Mouse (Mus musculus) thymus, adult 2 months (tissue): ENCODE data around the gene Ano4. TPM values are rescaled to one million over a fixed set of nuclear protein-coding genes. Genes with fewer than 3 reads are reported as not detected.

ENCODE experiments used
- DNase-seq: peaks from one replicate; pipeline ENCODE4 v3.0.0; 2021
- H3K27ac ChIP-seq: fragments of 200-500 bp; 2 replicates; pipeline ENCODE4 v1.5.1; 2012; ENCODE audit warnings: low read length, control low read depth; ENCODE audit not compliant: control insufficient read depth, insufficient read depth
- H3K27me3 ChIP-seq: fragments of 200-500 bp; 2 replicates; pipeline ENCODE4 v1.6.1; 2012; ENCODE audit warnings: mild to moderate bottlenecking, low read length, moderate library complexity, mixed read lengths; ENCODE audit not compliant: control insufficient read depth, insufficient read depth
- H3K36me3 ChIP-seq: fragments of 200-500 bp; 2 replicates; pipeline ENCODE4 v1.6.1; 2012; ENCODE audit warnings: mild to moderate bottlenecking, low read length, moderate library complexity; ENCODE audit not compliant: control insufficient read depth, insufficient read depth
- H3K4me1 ChIP-seq: fragments of 200-500 bp; replicated peaks from 2 replicates; pipeline ENCODE4 v1.6.1; 2012; ENCODE audit warnings: low read length; ENCODE audit not compliant: control insufficient read depth, insufficient read depth
- H3K4me3 ChIP-seq: fragments of 200-500 bp; 2 replicates; pipeline ENCODE4 v1.5.1; 2012; ENCODE audit warnings: mild to moderate bottlenecking, low read length, control low read depth, moderate library complexity; ENCODE audit not compliant: control insufficient read depth, insufficient read depth
- CTCF ChIP-seq: fragments of 200-500 bp; IDR thresholded peaks from 2 replicates; pipeline ENCODE4 v1.5.1; 2012; ENCODE audit warnings: mild to moderate bottlenecking, control low read depth, low read length, moderate library complexity, borderline replicate concordance; ENCODE audit not compliant: control insufficient read depth, poor library complexity, insufficient read depth; ENCODE audit errors: extremely low read depth
- POLR2A ChIP-seq: fragments of 200-500 bp; IDR thresholded peaks from 2 replicates; pipeline ENCODE4 v1.6.1; 2012; ENCODE audit warnings: mild to moderate bottlenecking, low read length, control low read depth, moderate library complexity; ENCODE audit not compliant: control insufficient read depth, poor library complexity, insufficient read depth; ENCODE audit errors: extremely low read depth
- WGBS: fragments of 180-500 bp; shearing (Covaris S2); methylation state at CpG from one replicate; pipeline ENCODE4 v1.1.7; 2018; 5-methylcytosine and 5-hydroxymethylcytosine counted together
- polyA plus RNA-seq: library from polyadenylated mRNA; depleted of rRNA; stranded (reverse); fragments of >200 nt; gene quantifications from 2 replicates; pipeline ENCODE4 v1.2.3, GENCODE M21; 2012

Ano4 gene
- polyA plus RNA-seq, 1 experiment = 0.35 TPM

DNA sequence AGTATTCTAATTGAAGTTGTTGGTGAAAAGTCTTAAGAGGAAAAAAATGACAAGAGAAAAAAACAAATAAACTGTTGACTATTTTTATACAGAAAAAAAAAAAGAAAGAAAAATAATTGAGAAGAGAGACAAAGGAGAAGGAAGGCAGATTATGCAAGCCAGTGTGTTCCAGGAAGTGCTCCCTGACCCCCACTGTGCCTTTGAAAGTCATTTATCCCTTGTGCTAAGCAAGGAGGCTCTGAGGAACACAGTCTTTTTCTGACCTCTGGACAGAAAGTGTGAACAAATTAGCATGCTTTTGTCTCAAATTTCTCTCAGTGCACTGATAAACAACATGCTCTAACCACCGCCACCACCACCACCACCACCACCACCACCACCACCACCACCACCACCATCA is 14.3 kb downstream of the Ano4 start:
- 100% methylated on average over 1 of the region's 1 CpGs for WGBS
- no peaks in the 10 kb centered on the region for H3K4me1 ChIP-seq
- H3K27ac ChIP-seq = no peak overlapping the region
- H3K4me3 ChIP-seq = no peak overlapping the region
- no peak for TF ChIP-seq POLR2A
- TF ChIP-seq CTCF = no peak
- no peaks in the 10 kb centered on the region for H3K36me3 ChIP-seq
- H3K27me3 ChIP-seq = no peaks in the 10 kb centered on the region
- no peak for DNase-seq

DNA sequence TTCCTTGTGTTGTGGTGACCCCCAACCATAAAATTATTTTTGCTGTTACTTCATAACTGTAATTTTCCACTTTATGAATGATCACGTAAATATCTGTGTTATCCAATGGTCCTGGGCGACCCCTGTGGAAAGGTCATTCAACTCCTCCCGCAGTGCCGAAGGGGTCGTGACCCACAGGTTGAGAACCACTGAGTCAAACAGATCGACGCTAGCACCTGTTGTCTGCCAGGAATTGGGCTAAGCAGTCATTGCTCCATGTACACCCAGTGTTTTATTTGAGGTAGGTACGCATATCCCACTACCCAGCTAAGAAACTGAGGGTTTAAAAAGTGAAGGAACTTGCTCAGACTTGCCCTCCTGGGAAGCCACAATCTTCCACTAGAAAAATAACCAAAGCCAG is 14.8 kb downstream of the Ano4 start:
- Histone ChIP-seq H3K4me1 (no peaks in the 10 kb centered on the region), H3K27ac (no peak overlapping the region), H3K4me3 (no peak overlapping the region), H3K36me3 (no peaks in the 10 kb centered on the region), H3K27me3 (no peaks in the 10 kb centered on the region)
- DNase-seq = no peak
- TF ChIP-seq CTCF (no peak), POLR2A (no peak)
- WGBS = 97% methylated on average over 8 of the region's 8 CpGs

DNA sequence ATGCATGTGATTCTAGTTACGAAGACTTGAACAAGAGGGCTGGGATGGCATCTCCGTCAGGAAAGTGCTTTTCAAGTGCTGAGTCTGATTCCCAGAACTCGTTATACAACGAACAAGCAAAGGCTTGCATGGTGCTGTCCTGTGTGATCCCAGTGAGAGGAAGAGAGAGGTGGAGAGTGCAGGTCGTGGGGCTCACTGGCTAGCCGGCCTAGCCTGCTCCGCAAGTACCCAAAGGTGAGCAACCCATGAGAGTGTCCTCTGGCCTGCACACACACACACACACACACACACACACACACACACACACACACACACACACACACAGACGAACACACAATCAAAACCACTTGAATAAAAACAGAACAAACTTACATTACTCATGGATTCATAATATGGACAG is 15.7 kb downstream of the Ano4 start:
- WGBS = 91% methylated on average over 8 of the region's 8 CpGs
- Histone ChIP-seq H3K4me3 (no peak overlapping the region), H3K36me3 (no peaks in the 10 kb centered on the region), H3K27ac (no peak overlapping the region), H3K27me3 (no peaks in the 10 kb centered on the region), H3K4me1 (no peaks in the 10 kb centered on the region)
- TF ChIP-seq CTCF (no peak), POLR2A (no peak)
- DNase-seq = no peak

DNA sequence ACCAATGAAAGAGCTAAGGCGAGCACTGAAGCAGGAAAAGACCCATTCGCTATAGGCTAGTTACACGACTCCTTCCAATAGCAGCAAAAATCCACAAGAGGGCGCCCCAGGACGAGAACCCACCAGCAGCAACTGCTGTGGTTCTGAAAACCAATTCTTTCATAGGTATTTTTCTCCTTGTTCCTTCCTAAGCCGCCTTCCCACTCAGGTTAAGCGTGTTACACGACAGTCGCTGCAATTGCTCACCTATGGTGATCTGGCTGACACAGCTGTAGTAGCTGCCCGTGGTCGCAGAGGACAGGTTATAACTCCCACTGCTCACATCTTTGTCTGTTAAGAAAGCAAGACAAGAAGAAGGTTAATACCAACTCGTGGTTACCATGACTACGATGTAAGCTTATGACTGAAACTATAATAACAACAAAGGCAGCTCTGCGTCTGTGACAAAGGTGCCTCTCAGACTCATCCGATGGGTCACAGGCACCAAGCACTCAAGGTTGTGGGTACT is 17.5 kb downstream of the Ano4 start:
- DNase-seq = peak; percentile 63
- WGBS = 26% methylated on average over 15 of the region's 15 CpGs
- TF ChIP-seq POLR2A (no peak), CTCF (no peak)
- no peaks in the 10 kb centered on the region for H3K4me1 ChIP-seq
- no peak overlapping the region for H3K4me3 ChIP-seq
- H3K27me3 ChIP-seq = no peaks in the 10 kb centered on the region
- H3K27ac ChIP-seq = no peak overlapping the region
- H3K36me3 ChIP-seq = no peaks in the 10 kb centered on the region

DNA sequence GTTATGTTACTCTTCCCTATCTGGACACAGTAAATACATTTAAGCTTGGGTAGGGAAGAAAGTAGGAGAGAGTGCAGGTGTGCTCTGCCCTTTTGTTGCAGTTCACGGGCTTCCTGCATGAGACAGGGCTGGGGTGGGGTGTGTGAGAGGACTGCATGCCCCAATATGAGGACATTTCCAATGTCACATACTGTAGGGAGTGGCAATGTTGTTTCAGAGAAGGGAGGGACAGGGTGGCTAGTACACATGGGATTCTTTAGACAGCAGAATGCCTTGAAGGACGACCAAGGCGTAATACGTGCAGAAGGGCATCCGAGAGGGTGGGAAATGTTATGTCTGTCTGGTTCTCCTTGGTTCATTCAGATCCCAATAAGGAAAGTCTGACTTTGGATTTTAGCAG is 18.2 kb downstream of the Ano4 start:
- DNase-seq = no peak
- Histone ChIP-seq H3K36me3 (no peaks in the 10 kb centered on the region), H3K27me3 (no peaks in the 10 kb centered on the region), H3K4me1 (no peaks in the 10 kb centered on the region), H3K27ac (no peak overlapping the region), H3K4me3 (no peak overlapping the region)
- no peak for TF ChIP-seq POLR2A
- TF ChIP-seq CTCF = no peak
- 94% methylated on average over 5 of the region's 5 CpGs for WGBS

DNA sequence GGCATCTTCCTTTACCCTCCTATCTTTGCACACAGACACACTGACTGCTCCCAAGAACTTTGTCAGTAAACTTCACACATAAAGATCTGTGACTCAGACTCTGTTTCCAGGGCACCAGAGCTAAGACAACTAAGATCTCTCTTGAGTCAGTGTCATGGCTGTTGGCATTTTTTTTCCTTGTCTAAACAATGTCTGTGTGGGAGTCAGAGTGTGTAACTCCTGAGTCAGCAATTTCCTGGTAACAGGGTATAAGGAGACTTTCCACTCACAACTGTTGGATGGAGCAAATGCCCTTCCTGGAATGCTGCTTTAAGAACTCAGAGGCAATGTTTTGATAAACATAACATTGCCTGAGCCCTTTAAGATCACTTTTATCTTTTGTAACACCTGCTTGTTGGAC is 37.0 kb downstream of the Ano4 start:
- TF ChIP-seq POLR2A = no peak
- TF ChIP-seq CTCF = no peak
- H3K36me3 ChIP-seq = no peaks in the 10 kb centered on the region
- no peaks in the 10 kb centered on the region for H3K4me1 ChIP-seq
- no peak overlapping the region for H3K4me3 ChIP-seq
- DNase-seq = no peak
- H3K27me3 ChIP-seq = no peaks in the 10 kb centered on the region
- no peak overlapping the region for H3K27ac ChIP-seq

DNA sequence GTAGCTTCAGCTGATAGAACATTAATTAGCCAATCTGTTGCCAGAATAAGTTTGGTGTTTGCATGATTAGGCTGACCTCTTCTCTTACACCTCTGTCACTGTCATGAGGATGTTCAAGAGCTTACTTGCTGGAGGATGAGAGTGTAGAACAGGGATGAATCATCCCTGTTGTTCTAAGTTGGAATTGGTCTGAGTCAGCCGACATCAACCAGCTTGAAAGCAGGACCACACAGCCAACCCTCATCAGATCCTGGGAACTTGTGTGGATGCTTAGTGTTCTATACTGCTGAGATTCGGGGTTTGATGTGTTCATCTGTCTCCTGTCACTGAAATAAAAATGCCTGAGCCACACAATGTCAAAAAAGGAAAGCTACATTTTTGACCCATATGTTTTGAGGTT is 44.2 kb downstream of the Ano4 start:
- TF ChIP-seq POLR2A (no peak), CTCF (no peak)
- no peak overlapping the region for H3K4me3 ChIP-seq
- H3K27me3 ChIP-seq = no peaks in the 10 kb centered on the region
- no peak overlapping the region for H3K27ac ChIP-seq
- no peak for DNase-seq
- no peaks in the 10 kb centered on the region for H3K4me1 ChIP-seq
- 78% methylated on average over 2 of the region's 2 CpGs for WGBS
- no peaks in the 10 kb centered on the region for H3K36me3 ChIP-seq
